Mouse (Mus musculus) hindbrain, embryonic 15.5 days (tissue): Measurements from ENCODE around the gene Dmxl2. TPM values are rescaled to one million over a fixed set of nuclear protein-coding genes. Genes with fewer than 3 reads are reported as not detected.

Source experiments
- ATAC-seq: fragments of 200-750 bp; cut with Nextera tagmentation; 2 replicates; pipeline ENCODE4 v1.8.0; 2017; ENCODE audit warnings: low read depth, moderate number of reproducible peaks, moderate TSS enrichment; ENCODE audit not compliant: low FRiP score
- H3K27ac ChIP-seq: fragments of 300-500 bp; sonication (generic); replicated peaks from 2 replicates; pipeline ENCODE4 v1.5.1; 2015; ENCODE audit warnings: mild to moderate bottlenecking, inconsistent platforms
- H3K27me3 ChIP-seq: fragments of 300-500 bp; sonication (generic); 2 replicates; pipeline ENCODE4 v1.6.1; 2015; ENCODE audit warnings: control low read depth, inconsistent platforms
- H3K36me3 ChIP-seq: fragments of 300-500 bp; sonication (generic); 2 replicates; pipeline ENCODE4 v1.6.1; 2015; ENCODE audit warnings: control low read depth, inconsistent platforms
- H3K4me1 ChIP-seq: fragments of 300-500 bp; sonication (generic); replicated peaks from 2 replicates; pipeline ENCODE4 v1.6.1; 2015; ENCODE audit warnings: control low read depth, inconsistent platforms
- H3K4me2 ChIP-seq: fragments of 300-500 bp; sonication (generic); 2 replicates; pipeline ENCODE4 v1.6.1; 2015; ENCODE audit warnings: moderate library complexity, mild to moderate bottlenecking, inconsistent platforms
- H3K4me3 ChIP-seq: fragments of 300-500 bp; sonication (generic); 2 replicates; pipeline ENCODE4 v1.5.1; 2015; ENCODE audit warnings: mild to moderate bottlenecking, inconsistent platforms
- H3K9ac ChIP-seq: fragments of 300-500 bp; sonication (generic); 2 replicates; pipeline ENCODE4 v1.6.1; 2015; ENCODE audit warnings: inconsistent platforms
- H3K9me3 ChIP-seq: fragments of 300-500 bp; sonication (generic); 2 replicates; pipeline ENCODE4 v1.6.1; 2016; ENCODE audit warnings: control low read depth, inconsistent platforms
- WGBS: fragments of 180-500 bp; shearing (Covaris S2); methylation state at CpG from one replicate; pipeline ENCODE4 v1.1.7; 2015; 5-methylcytosine and 5-hydroxymethylcytosine counted together
- polyA plus RNA-seq: library from polyadenylated mRNA; unstranded; fragments of >200 nt; fragmentation: Nextera tagmentation; extraction: Ambion mirVana; gene quantifications from 2 replicates; pipeline ENCODE4 v1.2.1, GENCODE M21; 2015

The Dmxl2 gene
- 56.0 and 59.9 TPM in 2 replicates for polyA plus RNA-seq

DNA sequence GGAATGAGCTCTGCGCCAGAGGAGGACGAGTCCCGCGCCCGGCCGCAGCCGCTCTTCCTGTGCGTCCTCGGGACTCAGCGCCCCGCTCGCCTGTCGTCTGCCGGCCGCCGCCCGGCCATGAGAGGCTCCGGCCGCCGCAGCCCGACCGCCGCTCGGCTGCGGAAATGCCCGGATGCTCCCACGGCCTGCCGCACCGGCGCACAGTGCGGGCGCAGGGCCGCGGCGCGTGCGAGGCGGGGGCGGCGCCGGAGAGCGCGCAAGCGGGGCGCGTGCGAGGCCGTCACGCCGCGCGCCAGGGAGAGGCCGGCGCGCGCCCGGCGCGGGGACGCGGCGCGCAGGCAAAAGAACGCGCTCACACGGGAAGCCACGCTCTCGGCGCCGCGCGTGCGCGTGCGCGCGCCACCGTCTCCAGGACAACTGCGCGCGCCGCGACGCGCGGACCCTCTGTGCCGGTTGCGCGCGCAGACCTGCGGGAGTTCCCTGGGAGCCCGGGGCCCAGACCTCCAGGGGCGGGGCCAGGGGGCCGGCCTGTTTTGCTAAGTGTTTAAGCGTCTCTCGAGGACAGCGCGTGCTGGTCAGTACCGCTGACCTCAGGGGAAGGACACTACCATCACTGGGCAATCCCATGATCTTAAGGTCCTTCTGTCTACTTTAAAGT lies at the start of gene Dmxl2:
Dmxl2 (minus strand) TSS at position 174 of the 658 bp plus-strand sequence.
- peak; percentile 95 for ATAC-seq
- Histone ChIP-seq H3K27ac (peak within 1 kb of the TSS; percentile 93), H3K27me3 (no peaks in the 10 kb centered on the region), H3K36me3 (no peaks in the 10 kb centered on the region), H3K9me3 (no peaks in the 10 kb centered on the region), H3K9ac (peak within 1 kb of the TSS; percentile 79), H3K4me3 (peak within 1 kb of the TSS; percentile 68), H3K4me2 (peak within 1 kb of the TSS; percentile 67), H3K4me1 (peaks cover 32% of the 10 kb centered on the region)
- WGBS: under 1% methylated on average over 87 of the region's 99 CpGs

DNA sequence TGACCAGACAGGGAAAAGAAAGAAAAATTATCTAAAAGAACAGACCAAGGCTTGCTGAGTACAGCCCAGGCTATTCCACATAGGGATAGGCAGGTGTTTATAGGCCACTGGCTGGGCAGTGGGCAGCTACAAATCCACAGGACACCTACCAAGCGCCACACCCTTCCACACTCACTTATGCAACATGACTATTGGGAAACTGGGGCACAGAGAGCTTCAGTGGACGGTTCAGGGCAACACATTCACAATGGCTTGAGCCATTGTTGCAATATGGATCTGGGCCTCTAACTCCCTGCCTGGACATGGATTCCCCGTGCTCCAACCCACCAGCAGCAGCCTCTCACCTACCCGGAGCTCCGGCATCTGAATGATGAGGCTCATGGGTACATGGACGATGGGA lies 48.0 kb upstream of the Dmxl2 start:
- H3K9ac ChIP-seq: no peak overlapping the region
- no peak for ATAC-seq
- H3K27me3 ChIP-seq: no peaks in the 10 kb centered on the region
- no peak overlapping the region for H3K27ac ChIP-seq
- H3K9me3 ChIP-seq: no peaks in the 10 kb centered on the region
- H3K4me1 ChIP-seq: no peaks in the 10 kb centered on the region
- 0 out of 2 replicates have a peak, but pooled peaks cover 7% of the 10 kb centered on the region for H3K36me3 ChIP-seq
- WGBS: 93% methylated on average over 6 of the region's 6 CpGs
- H3K4me3 ChIP-seq: no peak overlapping the region
- no peak overlapping the region for H3K4me2 ChIP-seq

DNA sequence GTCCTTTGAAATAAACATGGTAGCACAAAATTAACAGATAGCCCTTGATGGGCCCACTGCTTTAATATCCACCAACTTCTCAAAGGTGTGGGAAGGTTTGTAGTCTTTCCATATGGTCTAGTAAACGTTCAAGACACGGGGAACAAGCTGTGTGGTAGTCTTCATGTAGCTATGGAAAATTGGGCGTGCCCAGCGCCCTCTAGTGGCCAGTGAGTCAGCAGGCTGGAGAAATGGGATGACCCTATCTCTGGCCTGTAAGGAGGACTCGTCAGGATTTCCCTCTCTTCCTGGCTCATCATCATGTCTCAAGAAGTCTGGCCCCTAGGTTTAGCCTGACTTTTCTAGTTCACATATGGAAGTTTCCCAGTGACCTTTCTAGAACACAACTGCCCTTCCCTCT lies 46.1 kb upstream of the Dmxl2 start:
- 14% methylated on average over 5 of the region's 5 CpGs for WGBS
- no peak for ATAC-seq
- Histone ChIP-seq H3K27ac (no peak overlapping the region), H3K4me1 (no peaks in the 10 kb centered on the region), H3K9me3 (no peaks in the 10 kb centered on the region), H3K36me3 (0 out of 2 replicates have a peak, but pooled peaks cover 7% of the 10 kb centered on the region), H3K9ac (no peak overlapping the region), H3K4me3 (no peak overlapping the region), H3K27me3 (no peaks in the 10 kb centered on the region), H3K4me2 (no peak overlapping the region)

DNA sequence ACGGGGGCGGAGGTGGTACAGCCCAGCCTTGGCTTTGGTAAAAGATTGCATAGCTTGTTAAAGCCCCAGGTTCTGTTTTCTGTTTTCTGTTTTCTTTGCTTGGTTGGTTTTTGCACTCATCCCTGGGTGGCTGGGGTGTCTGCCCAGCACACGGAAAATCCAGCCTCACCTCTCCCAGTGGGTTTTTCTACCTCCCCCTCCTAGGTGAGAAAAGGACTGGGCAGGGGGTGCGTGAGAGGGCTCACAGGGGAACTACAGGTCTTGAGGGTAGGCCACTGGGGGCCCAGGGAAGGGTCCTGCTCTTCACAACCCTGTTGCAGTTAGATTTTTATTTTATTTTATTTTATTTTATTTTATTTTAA lies 43.5 kb upstream of the Dmxl2 start:
- Histone ChIP-seq H3K27me3 (no peaks in the 10 kb centered on the region), H3K9ac (no peak overlapping the region), H3K4me3 (no peak overlapping the region), H3K9me3 (no peaks in the 10 kb centered on the region), H3K36me3 (0 out of 2 replicates have a peak, but pooled peaks cover 7% of the 10 kb centered on the region), H3K4me2 (no peak overlapping the region), H3K27ac (no peak overlapping the region), H3K4me1 (no peaks in the 10 kb centered on the region)
- 94% methylated on average over 4 of the region's 4 CpGs for WGBS
- ATAC-seq: no peak

DNA sequence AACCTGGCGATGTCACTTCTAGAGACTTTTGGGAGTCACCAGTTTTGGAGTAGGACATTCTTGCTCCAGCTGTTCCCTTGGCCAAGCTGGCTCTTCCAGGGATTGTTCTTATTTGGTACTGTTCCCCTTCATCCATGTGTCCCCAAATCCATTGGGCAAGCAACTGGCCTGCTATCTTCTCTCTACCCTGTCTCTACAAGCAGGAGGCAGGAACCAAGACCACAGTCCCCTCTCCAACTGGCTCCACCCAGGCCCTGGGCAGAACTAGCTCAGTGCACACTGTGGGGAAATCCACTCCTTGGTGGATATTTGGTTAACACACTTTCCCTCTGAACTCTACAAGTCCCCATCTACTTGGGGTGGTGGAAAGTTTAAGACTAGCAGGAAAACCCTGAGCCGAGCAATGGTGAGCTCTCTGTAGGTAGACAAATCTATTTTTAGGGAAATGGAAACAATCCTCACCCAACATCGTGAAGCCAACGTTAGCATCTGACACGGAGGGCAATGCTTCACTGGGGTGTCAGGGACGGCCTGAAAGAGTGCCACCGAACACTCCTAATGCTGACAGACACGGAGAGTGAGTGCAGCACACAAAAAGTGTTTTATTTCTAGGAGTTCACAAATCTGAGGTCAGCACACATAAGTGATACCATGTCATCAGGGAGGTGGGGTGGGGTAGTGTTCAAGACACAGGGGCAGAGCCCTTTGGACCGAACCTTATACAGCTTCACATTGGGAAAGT lies 43.0 kb upstream of the Dmxl2 start:
- Histone ChIP-seq H3K4me2 (no peak overlapping the region), H3K4me1 (no peaks in the 10 kb centered on the region), H3K9ac (no peak overlapping the region), H3K4me3 (no peak overlapping the region), H3K27ac (no peak overlapping the region), H3K9me3 (no peaks in the 10 kb centered on the region), H3K27me3 (no peaks in the 10 kb centered on the region), H3K36me3 (0 out of 2 replicates have a peak, but pooled peaks cover 5% of the 10 kb centered on the region)
- WGBS: 87% methylated on average over 9 of the region's 9 CpGs
- ATAC-seq: no peak

DNA sequence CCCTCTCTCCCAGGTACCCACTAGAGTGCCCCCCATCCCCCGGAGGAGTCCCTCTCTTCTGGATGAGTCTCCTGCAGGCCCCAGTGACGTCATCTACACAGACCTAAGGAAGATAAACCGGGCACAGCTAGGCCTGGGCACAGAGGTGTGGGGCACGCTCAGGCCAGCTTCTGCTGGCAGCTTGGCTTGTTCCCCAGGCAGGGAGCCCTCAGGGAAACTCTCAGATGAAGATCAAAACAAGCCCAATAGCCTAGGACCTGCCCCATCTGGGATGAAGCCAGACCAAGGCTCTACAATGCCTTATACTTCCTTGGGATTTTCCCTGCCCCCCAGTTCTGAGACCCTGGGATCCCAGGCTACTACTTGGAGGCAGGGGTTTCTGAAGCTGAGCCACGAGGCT lies 39.4 kb upstream of the Dmxl2 start:
- H3K27ac ChIP-seq: no peak overlapping the region
- no peaks in the 10 kb centered on the region for H3K9me3 ChIP-seq
- H3K27me3 ChIP-seq: no peaks in the 10 kb centered on the region
- H3K4me2 ChIP-seq: no peak overlapping the region
- H3K4me1 ChIP-seq: peaks cover 8% of the 10 kb centered on the region; the same call in 1 of the 2 replicates
- H3K36me3 ChIP-seq: no peaks in the 10 kb centered on the region
- WGBS: 79% methylated on average over 5 of the region's 5 CpGs
- H3K4me3 ChIP-seq: no peak overlapping the region
- H3K9ac ChIP-seq: no peak overlapping the region
- no peak for ATAC-seq

DNA sequence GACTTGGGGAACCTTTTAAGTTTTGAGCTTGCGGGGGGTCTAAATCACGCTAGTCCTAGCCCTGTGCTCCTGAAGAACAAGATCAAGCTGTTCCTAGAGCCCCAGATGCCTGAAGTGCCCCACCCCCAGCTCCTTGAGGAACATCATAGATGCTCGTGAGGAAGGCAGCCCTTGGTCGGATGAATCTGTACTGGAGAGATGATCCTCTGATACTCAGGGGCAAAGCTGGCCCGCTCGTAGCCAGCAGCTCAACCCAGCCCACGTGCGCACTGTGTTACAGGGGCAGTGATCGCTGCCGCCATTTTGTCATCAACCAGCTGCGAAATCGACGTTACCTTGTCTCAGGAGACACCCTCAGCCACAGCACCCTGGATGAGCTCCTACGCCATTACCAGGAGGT lies 37.3 kb upstream of the Dmxl2 start, which contains the start of gene Sh2d7:
Sh2d7 (plus strand) TSS at position 301 of the 400 bp plus-strand sequence.
- H3K9ac ChIP-seq: no peak within 1 kb of the TSS
- H3K36me3 ChIP-seq: no peaks in the 10 kb centered on the region
- no peak within 1 kb of the TSS for H3K4me3 ChIP-seq
- no peak within 1 kb of the TSS for H3K27ac ChIP-seq
- H3K27me3 ChIP-seq: no peaks in the 10 kb centered on the region
- no peak within 1 kb of the TSS for H3K4me2 ChIP-seq
- no peaks in the 10 kb centered on the region for H3K9me3 ChIP-seq
- peaks cover 16% of the 10 kb centered on the region for H3K4me1 ChIP-seq
- ATAC-seq: no peak
- WGBS: 92% methylated on average over 14 of the region's 14 CpGs

DNA sequence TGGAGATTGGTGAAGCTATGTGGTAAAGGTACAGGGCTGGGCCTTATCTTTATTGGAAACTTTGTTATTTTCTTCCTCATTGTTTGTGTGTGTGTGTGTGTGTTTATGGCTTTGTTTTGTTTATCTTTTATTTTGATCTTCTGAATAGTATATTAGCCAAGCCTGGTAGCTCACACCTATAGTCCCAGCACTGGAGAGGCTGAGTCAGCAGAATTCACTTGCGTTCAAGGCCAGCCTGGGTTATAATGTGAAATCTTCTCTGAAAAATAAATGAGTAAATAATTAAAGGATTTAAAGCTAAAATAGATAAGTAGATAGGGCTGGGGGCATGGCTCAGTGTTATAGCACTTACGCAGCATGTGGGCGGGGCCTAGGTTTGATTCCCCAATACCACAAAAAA lies 36.8 kb upstream of the Dmxl2 start:
- Histone ChIP-seq H3K27me3 (no peaks in the 10 kb centered on the region), H3K9me3 (no peaks in the 10 kb centered on the region), H3K9ac (no peak overlapping the region), H3K27ac (no peak overlapping the region), H3K4me3 (no peak overlapping the region), H3K4me2 (no peak overlapping the region), H3K4me1 (peaks cover 20% of the 10 kb centered on the region), H3K36me3 (no peaks in the 10 kb centered on the region)
- ATAC-seq: no peak
- 94% methylated on average over 3 of the region's 3 CpGs for WGBS

DNA sequence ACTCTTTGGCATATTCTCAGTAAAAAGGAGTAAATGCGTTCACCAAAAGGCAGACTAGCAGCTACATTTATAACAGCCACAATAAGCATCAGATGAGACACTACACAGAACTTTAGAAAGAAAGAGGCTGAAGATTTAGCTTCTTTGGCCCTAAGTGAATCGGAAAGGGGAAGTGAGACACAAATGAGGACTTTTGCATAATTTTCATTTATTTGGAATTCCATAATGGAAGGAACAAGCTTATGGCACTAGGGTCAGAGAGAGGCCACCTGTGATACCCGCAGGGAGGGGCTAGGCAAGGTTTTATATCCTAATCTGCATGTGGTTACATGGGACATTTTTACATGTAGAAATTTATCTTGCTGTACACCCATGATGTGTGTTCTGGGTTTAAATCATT lies 36.1 kb upstream of the Dmxl2 start:
- H3K9me3 ChIP-seq: no peaks in the 10 kb centered on the region
- H3K36me3 ChIP-seq: no peaks in the 10 kb centered on the region
- H3K4me2 ChIP-seq: no peak overlapping the region
- H3K4me3 ChIP-seq: no peak overlapping the region
- H3K9ac ChIP-seq: no peak overlapping the region
- ATAC-seq: no peak
- 72% methylated on average over 3 of the region's 3 CpGs for WGBS
- no peaks in the 10 kb centered on the region for H3K27me3 ChIP-seq
- 0 out of 2 replicates have a peak overlapping the region, but pooled peaks have one; percentile 30 for H3K27ac ChIP-seq
- H3K4me1 ChIP-seq: peaks cover 27% of the 10 kb centered on the region

DNA sequence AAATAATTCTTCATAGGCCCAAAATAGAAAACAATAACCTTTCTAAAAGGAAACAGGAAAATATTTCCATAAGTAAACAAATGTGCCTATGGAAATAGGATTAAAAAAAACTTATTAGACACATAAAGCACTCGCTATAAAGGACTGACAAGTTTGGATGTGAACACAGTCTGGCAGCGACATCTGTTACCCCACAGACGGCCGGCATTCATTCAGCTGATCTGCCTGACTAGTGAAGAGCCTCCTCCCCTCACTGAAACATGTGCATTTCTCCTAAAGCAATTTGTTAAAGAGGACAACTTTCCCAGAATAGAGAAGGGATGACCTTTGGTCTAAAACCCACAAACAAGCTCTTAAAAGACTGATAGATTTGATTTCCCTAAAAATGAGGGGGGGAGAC lies 35.6 kb upstream of the Dmxl2 start:
- no peaks in the 10 kb centered on the region for H3K27me3 ChIP-seq
- H3K4me2 ChIP-seq: no peak overlapping the region
- H3K9ac ChIP-seq: no peak overlapping the region
- H3K36me3 ChIP-seq: no peaks in the 10 kb centered on the region
- 15% methylated on average over 4 of the region's 4 CpGs for WGBS
- peaks cover 28% of the 10 kb centered on the region for H3K4me1 ChIP-seq
- H3K4me3 ChIP-seq: no peak overlapping the region
- H3K27ac ChIP-seq: 0 out of 2 replicates have a peak overlapping the region, but pooled peaks have one; percentile 30
- no peaks in the 10 kb centered on the region for H3K9me3 ChIP-seq
- ATAC-seq: no peak

DNA sequence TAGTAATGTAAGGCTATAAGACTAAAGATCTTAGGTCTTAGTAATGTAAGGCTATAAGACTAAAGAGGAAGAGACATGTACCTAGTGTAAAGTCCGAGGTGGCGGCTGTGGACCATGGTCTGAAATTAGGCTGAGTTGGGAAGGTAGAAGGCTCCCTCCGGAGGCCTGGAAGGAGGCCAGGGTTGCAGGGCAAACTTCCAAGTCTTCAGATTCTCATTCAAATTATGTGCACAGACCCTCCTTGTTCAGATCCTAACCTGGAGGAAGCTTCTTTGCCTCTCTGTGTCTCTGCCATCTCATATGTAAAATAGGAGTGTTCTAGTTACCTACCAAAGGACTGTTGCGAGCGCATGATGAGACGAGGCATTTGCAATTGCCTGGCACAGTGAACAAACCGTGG lies 34.8 kb upstream of the Dmxl2 start:
- Histone ChIP-seq H3K36me3 (no peaks in the 10 kb centered on the region), H3K4me2 (no peak overlapping the region), H3K27me3 (no peaks in the 10 kb centered on the region), H3K27ac (0 out of 2 replicates have a peak overlapping the region, but pooled peaks have one; percentile 10), H3K4me1 (peaks cover 28% of the 10 kb centered on the region), H3K9me3 (no peaks in the 10 kb centered on the region), H3K9ac (no peak overlapping the region), H3K4me3 (no peak overlapping the region)
- ATAC-seq: no peak
- 52% methylated on average over 7 of the region's 7 CpGs for WGBS

DNA sequence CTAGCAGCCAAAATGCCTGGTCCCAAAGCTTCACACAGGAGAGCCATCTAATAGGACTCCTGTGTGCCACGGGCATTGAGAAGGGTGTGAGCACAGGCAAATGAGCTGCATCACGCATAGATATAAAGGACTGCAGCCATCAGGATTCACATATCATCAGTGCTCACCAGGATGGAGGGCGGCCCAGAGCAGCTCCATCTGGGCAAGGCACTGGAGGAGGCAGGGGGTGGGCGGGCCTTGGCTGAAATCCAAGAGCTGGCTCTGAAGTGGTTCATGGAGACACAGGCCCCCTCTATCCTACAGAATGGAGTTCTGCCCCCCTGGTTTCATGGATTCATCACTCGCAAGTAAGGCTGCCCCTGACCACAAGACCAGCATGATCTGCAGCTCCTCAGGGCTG lies 32.5 kb upstream of the Dmxl2 start:
- peak; percentile 87 for ATAC-seq
- no peak overlapping the region for H3K9ac ChIP-seq
- no peaks in the 10 kb centered on the region for H3K27me3 ChIP-seq
- H3K4me3 ChIP-seq: no peak overlapping the region
- no peak overlapping the region for H3K4me2 ChIP-seq
- H3K27ac ChIP-seq: peak overlapping the region; percentile 63; the same call in 1 of the 2 replicates
- 25% methylated on average over 5 of the region's 5 CpGs for WGBS
- no peaks in the 10 kb centered on the region for H3K36me3 ChIP-seq
- peaks cover 28% of the 10 kb centered on the region for H3K4me1 ChIP-seq
- H3K9me3 ChIP-seq: no peaks in the 10 kb centered on the region
